Mouse (Mus musculus) lung, embryonic 16.5 days (tissue): ENCODE data around the gene En1. TPM values are rescaled to one million over a fixed set of nuclear protein-coding genes. Genes with fewer than 3 reads are reported as not detected.

Experiments used
- ATAC-seq: fragments of 200-750 bp; cut with Nextera tagmentation; 2 replicates; pipeline ENCODE4 v1.8.0; 2017; ENCODE audit warnings: low read depth, mild to moderate bottlenecking, moderate library complexity
- H3K27ac ChIP-seq: fragments of 300-500 bp; sonication (generic); 2 replicates; pipeline ENCODE4 v1.5.1; 2014; ENCODE audit warnings: mild to moderate bottlenecking, control low read depth, low read length
- H3K27me3 ChIP-seq: fragments of 300-500 bp; sonication (generic); 2 replicates; pipeline ENCODE4 v1.6.1; 2014; ENCODE audit warnings: low read depth, low read length, mixed read lengths; ENCODE audit not compliant: control insufficient read depth, insufficient read depth
- H3K36me3 ChIP-seq: fragments of 300-500 bp; sonication (generic); 2 replicates; pipeline ENCODE4 v1.6.1; 2014; ENCODE audit warnings: low read length; ENCODE audit not compliant: control insufficient read depth, insufficient read depth
- H3K4me1 ChIP-seq: fragments of 300-500 bp; sonication (generic); replicated peaks from 2 replicates; pipeline ENCODE4 v1.6.1; 2014; ENCODE audit warnings: low read length, mixed read lengths; ENCODE audit not compliant: control insufficient read depth, insufficient read depth
- H3K4me2 ChIP-seq: fragments of 300-500 bp; sonication (generic); 2 replicates; pipeline ENCODE4 v1.6.1; 2014; ENCODE audit warnings: low read depth, low read length, control low read depth
- H3K4me3 ChIP-seq: fragments of 300-500 bp; sonication (generic); 2 replicates; pipeline ENCODE4 v1.5.1; 2014; ENCODE audit warnings: mild to moderate bottlenecking, low read length, control low read depth
- H3K9ac ChIP-seq: fragments of 300-500 bp; sonication (generic); 2 replicates; pipeline ENCODE4 v1.6.1; 2014; ENCODE audit warnings: low read length, control low read depth
- H3K9me3 ChIP-seq: fragments of 300-500 bp; sonication (generic); 2 replicates; pipeline ENCODE4 v1.6.1; 2016; ENCODE audit warnings: low read length; ENCODE audit not compliant: control insufficient read depth
- WGBS: fragments of 180-500 bp; shearing (Covaris S2); extraction: QIAGEN DNeasy Blood & Tissue Kit; methylation state at CpG from one replicate; pipeline ENCODE4 v1.1.7; 2014; 5-methylcytosine and 5-hydroxymethylcytosine counted together
- polyA plus RNA-seq: library from polyadenylated mRNA; unstranded; fragments of >200 nt; fragmentation: Nextera tagmentation; extraction: Ambion mirVana; gene quantifications from 2 replicates; pipeline ENCODE4 v1.2.1, GENCODE M21; 2015

The En1 gene
- polyA plus RNA-seq, 1 experiment from 2014 or later: 0.08 TPM

DNA sequence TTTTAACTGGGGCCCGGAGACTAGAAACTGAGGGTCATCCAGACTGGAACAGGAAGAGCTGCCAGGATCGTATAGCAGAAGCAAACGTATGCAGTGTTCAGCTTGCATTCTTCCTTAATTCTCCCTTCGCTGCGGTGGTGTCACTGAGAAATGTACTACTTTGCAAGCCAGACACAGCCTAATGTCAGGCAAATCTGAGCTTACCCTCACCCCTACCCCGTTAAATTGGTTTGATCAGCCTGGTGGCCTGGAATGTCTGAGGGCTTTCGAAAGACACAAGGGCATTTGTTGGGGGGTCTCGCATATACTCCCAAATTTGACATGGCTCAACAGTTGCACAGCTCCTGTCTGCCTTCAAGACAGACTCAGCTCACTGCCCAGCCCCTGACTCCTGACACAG lies 47.9 kb downstream of the En1 start:
- Histone ChIP-seq H3K9ac (no peak overlapping the region), H3K4me2 (no peak overlapping the region)
- 61% methylated on average over 8 of the region's 8 CpGs for WGBS

DNA sequence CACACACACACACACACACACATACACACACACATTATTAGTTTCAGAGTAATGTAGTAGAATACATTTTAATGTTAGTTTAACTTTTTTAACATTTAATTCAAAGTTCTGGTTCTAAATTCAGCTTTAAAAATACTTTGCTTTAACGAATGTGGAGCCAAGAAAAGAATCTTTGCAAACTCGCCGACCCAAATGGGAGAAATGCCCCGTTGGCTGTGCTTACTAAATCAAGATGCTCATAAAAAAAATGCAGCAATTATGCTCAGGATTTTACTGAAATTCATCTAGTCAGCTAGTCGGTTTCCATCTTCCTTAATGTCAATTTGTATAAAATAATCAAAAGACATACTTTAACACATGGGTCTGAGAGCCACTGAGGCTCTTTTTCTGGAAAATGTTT lies 49.8 kb downstream of the En1 start:
- Histone ChIP-seq H3K4me1 (no peaks in the 10 kb centered on the region), H3K27ac (no peak overlapping the region), H3K9ac (no peak overlapping the region), H3K4me2 (no peak overlapping the region), H3K4me3 (no peak overlapping the region), H3K9me3 (no peaks in the 10 kb centered on the region), H3K27me3 (no peaks in the 10 kb centered on the region), H3K36me3 (no peaks in the 10 kb centered on the region)
- WGBS: 71% methylated on average over 5 of the region's 5 CpGs
- no peak for ATAC-seq

More for the DNA sequence above, 47.9 kb downstream of the En1 start:
- Histone ChIP-seq H3K36me3 (no peaks in the 10 kb centered on the region), H3K27me3 (no peaks in the 10 kb centered on the region), H3K4me3 (no peak overlapping the region), H3K4me1 (no peaks in the 10 kb centered on the region), H3K27ac (no peak overlapping the region), H3K9me3 (no peaks in the 10 kb centered on the region)
- no peak for ATAC-seq

- Histone ChIP-seq H3K4me2 (no peak overlapping the region), H3K4me1 (no peaks in the 10 kb centered on the region), H3K27me3 (no peaks in the 10 kb centered on the region), H3K4me3 (no peak overlapping the region), H3K36me3 (no peaks in the 10 kb centered on the region), H3K9ac (no peak overlapping the region), H3K27ac (no peak overlapping the region), H3K9me3 (no peaks in the 10 kb centered on the region)
- 48% methylated on average over 7 of the region's 7 CpGs for WGBS
- no peak for ATAC-seq
Measured at GRCm38 (mm10) chr1:120654950-120655396, 52.8 kb downstream of the En1 start.

Other genes starting within 250 kb of the En1 start
- gene Marco, start 97.4 kb upstream of the En1 start, polyA plus RNA-seq: 0.28 and 0.43 TPM in 2 replicates